Mouse (Mus musculus): ENCODE data around the gene Ptpn11. TPM values are rescaled to one million over a fixed set of nuclear protein-coding genes. Genes with fewer than 3 reads are reported as not detected.

The Ptpn11 gene
- total RNA-seq, 2 experiments from 2014 or later, result 78.1 to 82.4 TPM

DNA sequence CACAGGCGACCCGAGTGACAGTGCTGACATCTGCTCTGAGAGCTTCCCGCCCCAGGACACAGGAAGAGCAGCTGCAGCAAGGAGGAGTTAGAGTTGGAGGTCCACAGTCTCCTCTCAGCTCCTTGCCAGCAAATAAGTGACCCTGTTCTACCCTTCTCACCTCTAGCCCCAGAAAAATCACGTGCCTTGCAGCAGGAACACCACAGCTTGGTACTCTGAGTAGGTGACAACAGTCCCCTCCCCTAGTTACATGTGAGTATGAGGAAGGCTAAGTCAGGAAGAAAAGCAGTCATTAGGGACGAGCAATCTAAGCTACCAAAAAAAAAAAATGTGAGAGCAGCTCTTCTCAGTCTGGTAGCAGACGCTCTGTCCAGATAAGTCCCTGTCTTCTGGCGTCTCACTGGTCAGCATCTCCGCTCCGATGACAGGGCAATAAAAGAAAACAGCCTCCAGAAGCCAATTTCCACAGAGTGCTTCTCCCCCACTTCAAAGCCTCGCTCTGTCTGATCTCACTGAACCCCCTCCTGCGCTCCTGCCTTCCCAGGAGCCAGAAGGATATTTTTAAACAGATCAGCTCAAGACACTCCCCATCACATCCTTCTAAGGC lies 6.1 kb downstream of the Ptpn11 start:
- DNase-seq (ENCODE audit: low spot score in 2 of 2), result no peak

DNA sequence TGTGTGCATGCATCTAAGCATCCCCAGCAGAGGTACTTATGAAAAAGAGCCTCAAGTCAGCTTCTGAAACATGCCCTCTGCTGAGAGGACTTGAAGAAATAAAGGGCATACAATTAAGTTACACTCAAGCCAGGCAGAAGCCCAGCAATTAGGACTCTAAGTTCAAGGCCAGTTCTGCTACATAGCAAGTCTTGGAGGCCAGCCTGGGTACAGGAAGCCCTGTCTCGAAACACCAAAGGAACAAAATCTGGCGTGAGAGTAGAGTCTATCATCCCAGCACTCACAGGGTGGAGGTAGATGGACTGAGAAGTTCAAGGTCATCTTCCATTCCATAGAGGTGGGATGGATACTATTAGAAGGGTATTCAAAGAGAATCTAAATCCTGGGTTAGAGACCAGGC lies 6.8 kb downstream of the Ptpn11 start:
- no peak for DNase-seq (ENCODE audit: low spot score in 2 of 2)

DNA sequence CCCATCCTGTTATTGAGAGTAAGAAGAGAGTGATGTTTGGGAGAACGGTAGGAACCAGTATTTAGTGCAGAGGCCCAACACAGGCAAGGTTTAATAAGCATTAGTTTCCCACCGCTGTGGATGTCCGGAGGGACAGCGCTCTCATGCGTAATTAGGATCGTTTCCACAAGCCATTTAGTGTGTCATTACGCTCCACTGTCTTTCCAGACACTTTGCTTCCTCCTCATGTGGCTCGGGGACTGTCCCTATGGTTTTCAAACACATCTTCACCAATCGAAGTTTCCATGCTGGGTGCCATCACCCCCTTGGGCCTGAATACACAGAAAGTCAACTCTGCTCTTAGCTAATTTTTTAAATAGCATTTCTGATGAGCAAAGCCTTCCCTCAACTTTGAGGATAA lies 7.9 kb downstream of the Ptpn11 start:
- DNase-seq (ENCODE audit: low spot score in 2 of 2), result no peak

DNA sequence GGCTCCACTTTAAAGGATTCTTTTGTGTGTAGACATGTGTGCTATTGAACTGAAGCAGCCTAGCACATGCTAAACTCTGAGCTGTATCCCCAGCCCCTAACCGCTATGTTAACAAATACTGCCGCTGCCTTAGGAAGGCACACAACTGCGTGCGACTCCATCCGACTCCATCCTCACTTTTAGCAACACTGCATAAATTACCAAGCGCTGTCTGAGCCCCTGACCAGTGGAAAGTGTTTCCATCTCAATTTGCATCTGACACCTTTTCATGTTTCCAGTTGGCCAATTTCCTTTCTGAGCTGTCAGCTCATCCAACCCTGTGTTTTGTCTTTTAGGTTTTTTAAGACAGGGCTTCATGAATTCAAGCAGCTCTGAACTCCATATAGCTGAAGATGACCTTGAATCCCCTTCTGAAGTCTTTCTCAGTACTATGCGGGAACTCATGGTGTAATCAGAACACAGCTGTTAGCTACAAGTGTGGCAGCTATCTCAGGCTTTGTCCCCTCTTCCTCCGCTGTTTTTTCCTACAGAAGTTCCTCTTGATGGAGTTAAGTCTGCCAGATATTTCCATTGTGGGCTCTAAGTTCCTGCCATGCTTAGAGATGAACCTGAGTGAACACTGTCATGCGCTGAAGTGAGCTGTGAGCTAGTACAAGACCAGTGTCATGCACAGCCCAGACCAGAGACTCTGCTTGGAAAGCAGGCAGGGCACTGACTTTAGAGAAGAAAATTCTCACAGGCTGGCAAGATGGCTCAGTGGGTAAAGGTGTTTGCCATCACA lies 11.9 kb downstream of the Ptpn11 start:
- no peak for DNase-seq (ENCODE audit: low spot score in 2 of 2)

DNA sequence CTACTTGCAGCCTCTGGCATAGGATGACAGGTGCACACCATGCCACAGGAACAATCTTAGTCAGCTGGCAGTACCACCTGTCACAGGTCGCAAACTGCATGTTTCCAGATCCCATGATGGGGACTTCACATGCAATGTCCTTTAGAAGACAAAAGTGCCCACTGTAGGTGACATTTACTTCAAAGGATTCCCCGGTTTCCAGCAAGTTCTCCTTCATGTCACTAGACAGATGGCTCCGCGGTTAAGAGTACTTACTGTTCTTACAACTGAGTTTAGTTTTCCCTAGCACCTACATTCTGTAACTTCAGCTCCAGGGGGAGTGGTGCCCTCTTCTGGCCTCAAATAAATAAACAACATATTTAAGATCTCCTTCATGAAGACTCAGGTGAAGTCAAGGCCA lies 18.4 kb downstream of the Ptpn11 start:
- peak in 1 of 2 experiments; percentile 28 for DNase-seq (ENCODE audit: low spot score in 2 of 2)

DNA sequence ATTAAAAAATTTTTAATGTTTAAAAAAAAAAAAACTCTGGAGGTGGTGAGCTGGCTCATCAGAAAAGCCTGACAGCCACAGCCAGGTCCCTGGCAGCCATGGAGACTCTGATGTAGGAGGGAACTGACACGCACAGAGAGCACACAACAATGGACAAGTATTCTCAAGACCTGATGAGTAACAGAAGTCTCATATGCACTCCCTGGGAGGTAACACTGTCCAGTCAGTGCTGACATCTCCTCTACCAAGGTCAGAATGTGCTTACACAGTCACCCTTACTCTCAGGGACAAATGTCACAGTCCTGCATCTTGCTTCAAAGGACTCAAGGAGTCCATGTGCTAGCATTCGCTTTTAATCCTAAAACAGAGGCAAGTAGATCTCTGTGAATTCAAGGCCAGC lies 21.6 kb downstream of the Ptpn11 start:
- no peak for DNase-seq (ENCODE audit: low spot score in 2 of 2)

DNA sequence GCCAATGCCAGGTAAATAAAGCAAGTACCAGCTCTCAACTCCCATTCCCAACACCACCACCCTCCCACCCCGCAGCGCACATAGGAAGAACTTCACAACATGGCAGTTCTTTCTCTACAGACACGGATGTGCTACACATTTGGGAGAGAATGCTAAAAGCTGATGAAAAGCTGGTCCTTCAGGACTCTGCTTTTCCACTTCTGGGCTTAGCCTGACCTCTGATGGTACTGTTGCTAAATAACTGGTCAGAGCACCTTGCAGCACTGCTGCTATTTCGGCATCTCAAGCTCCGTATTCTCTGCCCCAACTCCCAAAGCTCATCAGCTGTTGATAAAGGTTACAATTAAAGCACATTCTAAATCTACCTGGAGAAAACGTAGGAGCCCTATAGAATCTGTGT lies 24.3 kb downstream of the Ptpn11 start:
- no peak for DNase-seq (ENCODE audit: low spot score in 2 of 2)

DNA sequence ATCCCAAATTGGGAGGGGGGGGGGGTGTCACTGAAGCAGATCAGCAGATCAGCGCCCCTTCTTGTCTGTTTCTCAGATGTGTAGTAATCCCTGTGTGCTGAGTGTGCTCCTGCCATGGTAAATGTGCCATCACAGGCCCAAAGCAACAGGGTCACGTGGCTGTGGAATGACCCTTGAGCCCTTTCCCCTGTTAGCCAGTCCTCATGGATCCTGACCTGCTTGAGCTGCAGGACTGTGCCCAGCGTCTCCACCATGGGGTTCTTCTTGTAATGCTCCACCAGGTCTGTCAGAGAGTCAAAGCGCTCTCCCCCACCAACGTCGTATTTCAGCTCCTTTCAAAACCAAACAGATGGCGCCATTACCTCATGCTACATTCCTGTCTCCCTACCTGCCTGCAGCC lies 28.3 kb downstream of the Ptpn11 start:
- no peak for DNase-seq (ENCODE audit: low spot score in 2 of 2)

DNA sequence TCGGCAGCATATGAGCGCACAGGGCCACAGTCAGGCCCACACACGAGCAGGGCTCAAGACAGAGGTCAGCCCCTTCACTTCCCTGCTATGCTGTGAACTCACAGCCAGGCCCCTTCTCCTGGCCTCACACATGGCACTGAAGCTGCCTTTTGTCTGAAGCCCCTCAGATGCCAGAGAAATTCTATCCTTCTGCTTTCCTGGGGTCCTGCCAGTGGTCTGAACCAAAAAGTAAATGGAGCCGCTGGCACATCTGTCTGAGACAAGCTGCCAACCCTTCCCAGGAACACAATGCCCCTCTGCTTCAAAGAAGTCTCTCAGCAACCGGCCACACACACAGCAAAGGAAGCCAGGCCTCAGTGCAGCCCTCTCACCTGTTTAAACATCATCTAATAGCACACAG lies 28.9 kb downstream of the Ptpn11 start:
- DNase-seq (ENCODE audit: low spot score in 2 of 2), result peak; percentile 35 to 43

DNA sequence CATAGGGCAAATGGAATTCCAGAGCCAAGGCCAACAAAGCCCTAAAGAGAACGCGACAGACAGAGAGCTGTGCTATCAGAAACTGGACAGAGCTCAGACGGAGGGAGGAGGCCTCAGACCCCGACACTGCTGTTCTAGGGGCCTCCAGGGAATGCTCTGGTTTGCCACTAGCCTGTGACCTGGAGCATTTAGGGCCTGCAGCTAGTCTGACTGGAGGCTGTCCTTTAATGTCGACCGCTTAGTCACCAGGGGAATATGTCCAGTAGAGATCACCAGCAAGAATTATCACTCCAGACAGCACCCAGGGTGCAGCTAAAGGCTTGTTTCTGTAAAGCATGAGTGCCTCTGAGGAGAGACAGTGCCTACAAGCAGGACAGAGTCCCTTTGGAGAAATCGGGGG lies 32.2 kb downstream of the Ptpn11 start:
- no peak for DNase-seq (ENCODE audit: low spot score in 2 of 2)

DNA sequence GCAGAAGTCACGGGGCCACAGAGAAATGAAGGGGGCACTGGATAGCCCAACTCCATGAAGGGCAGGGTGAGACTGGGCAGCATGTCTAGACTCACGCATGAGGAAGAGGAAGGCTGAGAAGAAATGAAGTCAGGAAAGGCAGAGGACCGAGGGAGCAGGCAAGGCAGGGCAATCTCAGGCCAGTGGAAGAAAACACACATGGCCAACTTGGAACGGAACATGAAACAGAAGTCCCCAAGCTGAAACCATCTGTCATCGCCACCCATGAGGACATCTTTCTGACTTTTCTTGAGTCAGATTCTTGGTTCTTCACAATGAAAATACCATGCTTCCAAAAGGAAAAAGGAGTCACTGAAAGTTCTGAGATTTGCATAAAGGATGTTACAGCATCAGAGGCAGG lies 33.7 kb downstream of the Ptpn11 start:
- DNase-seq (ENCODE audit: low spot score in 2 of 2), result no peak

DNA sequence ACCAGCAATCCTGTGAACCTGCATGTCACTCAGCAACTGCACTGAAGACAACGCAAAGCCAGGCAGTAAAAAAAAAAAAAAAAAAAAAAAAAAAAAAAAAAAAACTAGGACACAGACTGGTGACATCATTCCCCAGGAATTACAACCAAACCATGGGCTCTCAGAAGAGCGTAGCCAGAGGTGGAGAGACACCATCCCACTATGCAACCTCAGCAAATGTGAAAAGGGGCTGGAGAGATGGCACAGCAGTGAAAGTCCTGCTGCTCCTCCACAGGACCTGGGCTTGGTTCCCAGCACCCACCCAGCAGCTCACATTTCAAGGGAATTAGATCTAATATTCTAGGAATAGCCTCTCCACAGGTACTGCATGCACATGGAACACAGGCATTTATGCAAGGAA lies 34.2 kb downstream of the Ptpn11 start:
- no peak for DNase-seq (ENCODE audit: low spot score in 2 of 2)

DNA sequence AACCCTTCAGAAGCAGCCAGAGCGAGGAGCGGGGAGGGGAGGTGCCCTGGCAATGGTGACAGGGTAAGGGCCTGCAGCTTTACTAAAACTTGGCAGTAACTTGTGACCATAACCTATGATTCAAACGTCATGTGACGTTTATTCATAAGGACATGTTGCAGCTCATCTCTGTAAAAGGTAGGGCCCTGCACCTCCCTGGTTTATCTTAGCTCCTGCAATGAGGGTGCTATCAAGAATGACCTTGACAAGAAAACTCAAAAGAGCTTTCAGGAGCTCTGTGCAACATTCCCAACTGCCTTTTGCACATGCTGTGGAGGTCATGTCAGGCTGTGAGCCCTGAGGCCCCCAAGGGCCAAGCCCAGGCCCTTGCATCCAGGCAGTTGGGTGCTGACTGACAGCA lies 35.1 kb downstream of the Ptpn11 start:
- DNase-seq (ENCODE audit: low spot score in 2 of 2), result no peak

DNA sequence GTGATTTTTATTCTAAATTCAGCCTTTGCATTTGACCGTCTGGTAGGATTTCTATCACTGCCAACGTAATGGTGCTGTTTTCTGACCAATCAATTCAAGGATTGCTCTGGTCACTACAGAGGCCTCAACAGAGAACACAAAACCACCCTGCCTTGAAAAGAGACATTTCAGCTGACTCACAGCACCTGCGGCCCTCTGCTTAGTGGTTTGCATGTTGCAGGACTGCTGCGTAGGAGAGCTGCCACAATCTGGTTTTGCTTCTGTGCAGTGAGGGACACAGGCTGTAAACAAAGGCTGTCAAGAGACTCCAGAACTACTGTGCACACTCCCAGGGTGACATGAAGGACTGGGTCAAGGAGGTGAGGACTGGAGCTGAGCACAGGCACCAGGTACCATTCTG lies 40.5 kb downstream of the Ptpn11 start:
- DNase-seq (ENCODE audit: low spot score in 2 of 2), result no peak

DNA sequence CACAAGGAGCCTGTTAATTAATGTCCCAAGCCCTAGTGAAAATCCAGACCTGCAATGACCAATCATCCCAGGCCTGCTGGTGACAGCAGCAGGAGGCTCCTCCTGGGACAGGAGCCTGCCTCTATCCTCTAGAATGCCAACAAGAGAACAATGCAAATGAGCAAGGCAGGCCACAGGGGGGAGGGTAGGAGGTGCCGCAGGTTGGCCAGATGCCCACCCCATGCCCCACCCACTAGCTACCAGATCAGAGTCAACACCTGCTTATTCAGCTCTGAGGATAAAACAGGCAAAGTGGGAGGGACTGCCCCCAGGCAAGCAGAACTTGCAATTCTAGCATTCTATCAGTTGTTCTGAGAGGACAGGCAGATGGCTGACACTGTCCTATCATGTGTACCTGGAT lies 42.0 kb downstream of the Ptpn11 start:
- no peak for DNase-seq (ENCODE audit: low spot score in 2 of 2)

DNA sequence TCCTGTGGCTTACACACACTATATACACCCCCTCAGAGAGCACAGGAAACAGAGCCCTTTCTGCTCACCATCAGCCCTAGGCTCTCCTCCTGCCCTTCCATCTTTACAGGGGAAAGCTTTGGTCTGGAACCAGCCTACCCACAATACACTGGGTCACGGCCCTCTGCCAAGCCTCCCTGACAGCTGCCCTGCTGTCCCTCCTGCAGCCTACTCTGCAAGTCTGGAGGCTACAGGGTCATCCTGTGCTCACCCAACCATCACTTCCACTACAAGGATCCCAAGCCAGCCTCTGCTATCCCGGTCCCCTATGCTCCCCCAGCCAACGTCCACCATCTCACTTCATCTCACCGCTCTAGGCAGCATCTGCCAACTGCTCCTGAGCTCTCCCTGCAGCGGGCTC lies 44.9 kb downstream of the Ptpn11 start:
- no peak for DNase-seq (ENCODE audit: low spot score in 2 of 2)

DNA sequence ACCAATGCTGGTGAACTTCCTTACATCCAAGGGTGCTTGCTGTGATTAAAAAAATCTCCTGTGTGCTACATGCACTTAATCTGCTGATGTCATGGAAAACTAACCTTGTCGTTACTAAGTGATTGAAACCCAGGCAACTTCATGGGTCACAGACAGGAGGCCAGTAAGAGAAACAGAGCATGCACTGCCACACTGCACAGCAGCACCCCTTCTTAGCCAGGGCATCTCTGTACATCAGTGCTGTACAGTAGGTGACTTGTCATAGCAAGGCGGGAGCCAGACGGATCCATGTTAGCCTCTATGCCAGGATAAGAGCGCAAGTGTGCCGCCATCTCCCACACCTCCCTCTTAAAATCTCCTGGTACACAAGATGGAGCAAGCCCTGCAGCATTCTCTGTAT lies 45.6 kb downstream of the Ptpn11 start:
- DNase-seq (ENCODE audit: low spot score in 2 of 2), result no peak

DNA sequence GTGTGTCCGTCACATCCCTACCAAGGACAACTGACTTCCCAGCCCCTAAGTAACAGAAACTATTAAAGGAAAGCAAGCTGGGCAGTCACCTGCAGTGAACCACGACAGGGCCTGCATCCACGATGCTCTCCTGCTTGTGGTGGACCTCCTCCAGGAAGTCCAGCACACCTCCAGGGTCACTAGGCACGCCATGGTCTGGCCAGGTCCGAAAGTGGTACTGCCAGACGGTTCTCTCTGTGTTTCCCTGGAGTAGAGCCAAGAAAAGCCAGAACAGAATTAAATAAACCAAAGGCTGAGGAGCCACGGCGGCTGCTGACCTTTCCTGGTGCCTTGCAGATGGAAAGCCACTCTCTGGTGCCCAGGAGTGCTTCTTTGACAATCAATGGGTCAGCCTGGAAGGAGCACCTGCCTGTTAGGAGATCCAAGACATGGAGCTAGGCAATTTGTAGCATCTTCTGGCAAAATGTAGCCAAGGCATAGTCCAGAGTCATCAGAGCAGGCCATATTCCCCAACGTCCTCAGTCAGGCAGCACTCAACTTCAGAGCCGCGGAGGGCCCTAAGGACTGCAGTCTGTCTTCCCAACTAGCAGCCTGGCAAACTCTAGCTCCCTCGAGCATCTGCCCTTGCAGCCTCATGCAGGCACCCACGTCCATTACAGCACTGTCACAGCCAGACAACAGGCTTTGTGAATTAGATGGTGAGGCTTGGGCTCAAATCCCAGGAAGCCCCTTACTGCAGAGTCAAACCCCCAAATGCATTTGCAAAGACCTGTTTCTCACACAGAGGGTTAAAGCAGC lies 46.6 kb downstream of the Ptpn11 start:
- DNase-seq (ENCODE audit: low spot score in 2 of 2), result no peak

DNA sequence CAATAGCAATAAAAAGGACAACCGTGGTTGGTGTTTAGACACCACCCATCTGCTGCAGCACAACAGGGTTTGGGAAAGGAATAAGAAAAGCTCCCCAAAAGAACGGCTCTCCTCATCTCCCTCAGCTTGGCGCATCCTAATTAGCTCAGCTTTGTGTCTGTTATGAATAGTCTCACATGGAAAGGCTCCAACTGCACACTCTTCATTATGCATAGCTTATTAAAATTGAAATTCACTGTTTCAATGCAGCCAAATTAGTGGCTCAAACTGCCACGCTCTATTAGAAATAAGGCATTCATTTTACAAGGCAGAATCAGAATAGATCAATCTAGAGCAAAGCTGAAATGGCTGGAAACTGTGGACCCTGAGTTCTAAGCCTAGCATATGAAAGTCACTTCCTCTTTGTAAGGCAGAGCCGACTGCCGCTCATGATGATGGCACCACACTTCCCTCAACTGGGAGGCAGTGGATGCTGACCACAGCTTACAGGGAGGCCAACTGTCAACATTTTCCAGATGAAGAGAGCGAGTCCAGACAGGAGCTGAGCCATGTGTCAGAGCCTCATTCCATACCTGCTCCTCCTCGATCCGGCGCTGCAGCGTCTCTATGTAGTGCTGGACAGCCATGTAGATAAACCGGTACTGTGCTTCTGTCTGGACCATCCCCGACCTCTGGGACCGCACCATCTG lies 48.6 kb downstream of the Ptpn11 start:
- no peak for DNase-seq (ENCODE audit: low spot score in 2 of 2)

DNA sequence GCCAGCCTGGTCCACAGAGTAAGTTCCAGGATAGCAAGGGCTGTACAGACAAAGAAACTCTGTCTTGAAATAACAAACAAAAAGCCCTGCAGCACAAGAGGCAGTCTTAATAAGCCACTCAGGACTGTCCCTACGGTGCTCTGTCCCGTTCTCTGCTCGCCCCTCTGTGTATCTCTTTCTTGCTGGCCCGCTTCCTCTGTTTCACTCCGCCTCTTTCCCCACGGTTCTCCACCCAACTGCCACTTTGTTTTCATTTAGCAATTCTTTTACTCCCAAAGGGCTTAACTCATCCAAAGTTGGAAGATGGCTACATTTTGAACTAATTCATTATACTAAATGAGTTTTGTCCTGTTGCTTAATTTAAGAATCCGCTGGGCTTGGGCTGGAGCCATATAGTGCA lies 50.9 kb downstream of the Ptpn11 start:
- no peak for DNase-seq (ENCODE audit: low spot score in 2 of 2)

DNA sequence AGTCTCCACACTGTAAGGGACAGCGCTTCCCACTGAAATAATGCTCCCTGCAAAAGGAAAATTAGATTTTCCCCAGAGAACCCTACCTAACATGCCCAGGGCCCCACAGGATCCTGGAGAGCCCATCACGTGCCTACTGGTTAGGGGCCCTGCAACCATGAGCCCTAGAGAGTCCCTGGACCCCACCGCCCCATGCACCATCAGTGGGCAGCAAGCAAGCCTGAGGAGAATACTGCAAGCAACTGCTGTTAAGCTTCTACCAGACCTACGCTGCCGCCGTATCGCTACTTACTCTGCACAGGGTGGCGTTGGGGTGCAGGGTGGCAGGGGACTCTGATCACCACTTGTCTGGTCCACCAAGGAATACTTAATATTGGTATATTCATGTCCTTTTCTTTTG lies 54.1 kb downstream of the Ptpn11 start:
- no peak for DNase-seq (ENCODE audit: low spot score in 2 of 2)

DNA sequence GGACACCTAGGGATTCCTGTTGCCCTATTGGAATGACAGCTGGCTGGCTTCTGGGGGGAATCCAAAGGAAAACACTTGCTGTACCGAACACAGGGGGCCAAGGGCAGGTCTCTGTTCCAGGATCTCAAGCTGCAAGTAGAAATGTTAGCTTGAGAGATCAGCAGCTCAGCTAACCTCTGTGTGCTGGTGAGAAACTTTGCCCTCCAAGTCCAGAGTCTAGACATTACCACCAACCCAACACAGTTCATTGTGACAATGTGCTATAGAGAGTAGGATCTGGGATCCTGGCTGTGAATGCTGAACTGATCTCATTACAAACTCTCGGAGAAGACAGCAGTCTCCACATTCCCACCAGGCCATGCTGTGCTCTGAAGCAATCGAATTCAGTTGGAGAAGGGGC lies 59.4 kb downstream of the Ptpn11 start:
- no peak for DNase-seq (ENCODE audit: low spot score in 2 of 2)
